Mouse (Mus musculus) midbrain, embryonic 12.5 days (tissue): ENCODE measurements around the gene Rassf2. TPM values are rescaled to one million over a fixed set of nuclear protein-coding genes. Genes with fewer than 3 reads are reported as not detected.

ENCODE experiments used
- ATAC-seq: fragments of 200-750 bp; cut with Nextera tagmentation; 2 replicates; pipeline ENCODE4 v1.8.0; 2017; ENCODE audit warnings: low read depth, moderate TSS enrichment, moderate library complexity; ENCODE audit not compliant: low FRiP score
- H3K27ac ChIP-seq: fragments of 300-500 bp; sonication (generic); replicated peaks from 2 replicates; pipeline ENCODE4 v1.5.1; 2016; ENCODE audit warnings: mild to moderate bottlenecking
- H3K27me3 ChIP-seq: fragments of 300-500 bp; sonication (generic); 2 replicates; pipeline ENCODE4 v1.6.1; 2016; ENCODE audit warnings: mild to moderate bottlenecking
- H3K36me3 ChIP-seq: fragments of 300-500 bp; sonication (generic); 2 replicates; pipeline ENCODE4 v1.6.1; 2016
- H3K4me1 ChIP-seq: fragments of 300-500 bp; sonication (generic); 2 replicates; pipeline ENCODE4 v1.6.1; 2016
- H3K4me2 ChIP-seq: fragments of 300-500 bp; sonication (generic); replicated peaks from 2 replicates; pipeline ENCODE4 v1.6.1; 2016; ENCODE audit warnings: mild to moderate bottlenecking, moderate library complexity
- H3K4me3 ChIP-seq: fragments of 300-500 bp; sonication (generic); 2 replicates; pipeline ENCODE4 v1.5.1; 2016; ENCODE audit warnings: mild to moderate bottlenecking
- H3K9ac ChIP-seq: fragments of 300-500 bp; sonication (generic); replicated peaks from 2 replicates; pipeline ENCODE4 v1.6.1; 2016; ENCODE audit warnings: mild to moderate bottlenecking, moderate library complexity
- H3K9me3 ChIP-seq: fragments of 300-500 bp; sonication (generic); 2 replicates; pipeline ENCODE4 v1.6.1; 2016; ENCODE audit warnings: mild to moderate bottlenecking
- WGBS: fragments of 180-500 bp; shearing (Covaris S2); methylation state at CpG from one replicate; pipeline ENCODE4 v1.1.7; 2016; 5-methylcytosine and 5-hydroxymethylcytosine counted together
- polyA plus RNA-seq: library from polyadenylated mRNA; unstranded; fragments of >200 nt; fragmentation: Nextera tagmentation; extraction: Ambion mirVana; gene quantifications from 2 replicates; pipeline ENCODE4 v1.2.1, GENCODE M21; 2016

Gene Rassf2
- polyA plus RNA-seq, 1 experiment from 2014 or later: 35.2 TPM

- H3K27ac ChIP-seq: no peak overlapping the region
- H3K9me3 ChIP-seq: no peaks in the 10 kb centered on the region
- no peak overlapping the region for H3K9ac ChIP-seq
- 0 out of 2 replicates have a peak, but pooled peaks cover under 1% of the 10 kb centered on the region for H3K36me3 ChIP-seq
- H3K27me3 ChIP-seq: no peaks in the 10 kb centered on the region
- WGBS: 79% methylated on average over 3 of the region's 3 CpGs
- no peak overlapping the region for H3K4me2 ChIP-seq
- no peak overlapping the region for H3K4me3 ChIP-seq
- no peak for ATAC-seq
- 0 out of 2 replicates have a peak, but pooled peaks cover 6% of the 10 kb centered on the region for H3K4me1 ChIP-seq
These were observed 19.4 kb upstream of the Rassf2 start for GRCm38 (mm10) chr2:132049491-132049890.

GRCm38 (mm10) chr2:132048143-132048772 is 18.2 kb upstream of the Rassf2 start:
- H3K9ac ChIP-seq: no peak overlapping the region
- 86% methylated on average over 11 of the region's 11 CpGs for WGBS
- no peaks in the 10 kb centered on the region for H3K27me3 ChIP-seq
- H3K4me1 ChIP-seq: 0 out of 2 replicates have a peak, but pooled peaks cover 9% of the 10 kb centered on the region
- no peak overlapping the region for H3K4me2 ChIP-seq
- no peaks in the 10 kb centered on the region for H3K9me3 ChIP-seq
- no peak overlapping the region for H3K4me3 ChIP-seq
- no peak for ATAC-seq
- H3K27ac ChIP-seq: no peak overlapping the region
- no peaks in the 10 kb centered on the region for H3K36me3 ChIP-seq

DNA sequence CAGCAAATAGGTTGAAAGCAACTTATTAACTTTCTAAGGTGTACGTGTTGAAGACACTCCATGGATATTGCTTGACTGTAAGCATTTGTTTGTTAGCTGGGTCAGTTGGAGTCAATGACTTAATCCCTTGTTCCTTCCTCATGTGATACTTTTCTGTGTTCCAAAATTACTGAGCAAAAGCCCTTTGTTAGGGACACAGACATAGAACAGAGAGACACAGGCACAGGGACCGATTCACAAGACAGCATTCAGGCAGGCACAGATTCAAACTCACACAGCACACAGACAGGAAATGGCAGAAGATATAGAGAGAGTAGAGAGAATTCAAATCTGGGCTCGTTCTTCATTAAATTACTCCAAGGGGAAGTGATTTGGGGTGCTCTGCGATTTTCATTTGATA is 17.3 kb upstream of the Rassf2 start:
- Histone ChIP-seq H3K4me2 (no peak overlapping the region), H3K4me3 (no peak overlapping the region), H3K9ac (no peak overlapping the region), H3K9me3 (no peaks in the 10 kb centered on the region), H3K27me3 (no peaks in the 10 kb centered on the region), H3K4me1 (0 out of 2 replicates have a peak, but pooled peaks cover 9% of the 10 kb centered on the region), H3K36me3 (no peaks in the 10 kb centered on the region), H3K27ac (no peak overlapping the region)
- ATAC-seq: no peak
- WGBS: 92% methylated on average over 4 of the region's 4 CpGs

- H3K27me3 ChIP-seq: no peaks in the 10 kb centered on the region
- WGBS: 98% methylated on average over 4 of the region's 4 CpGs
- no peak for ATAC-seq
- no peaks in the 10 kb centered on the region for H3K9me3 ChIP-seq
- H3K4me3 ChIP-seq: no peak overlapping the region
- 0 out of 2 replicates have a peak, but pooled peaks cover 9% of the 10 kb centered on the region for H3K4me1 ChIP-seq
- no peak overlapping the region for H3K9ac ChIP-seq
- H3K4me2 ChIP-seq: no peak overlapping the region
- H3K36me3 ChIP-seq: no peaks in the 10 kb centered on the region
- H3K27ac ChIP-seq: no peak overlapping the region
These were observed 16.6 kb upstream of the Rassf2 start for GRCm38 (mm10) chr2:132046659-132047058.

GRCm38 (mm10) chr2:132044320-132045274 is 14.5 kb upstream of the Rassf2 start:
- Histone ChIP-seq H3K4me3 (no peak overlapping the region), H3K36me3 (no peaks in the 10 kb centered on the region), H3K9ac (no peak overlapping the region), H3K27ac (no peak overlapping the region), H3K4me1 (0 out of 2 replicates have a peak, but pooled peaks cover 9% of the 10 kb centered on the region), H3K9me3 (no peaks in the 10 kb centered on the region), H3K4me2 (no peak overlapping the region), H3K27me3 (no peaks in the 10 kb centered on the region)
- WGBS: 70% methylated on average over 15 of the region's 15 CpGs
- ATAC-seq: no peak

GRCm38 (mm10) chr2:132043101-132043621 is 13.1 kb upstream of the Rassf2 start:
- WGBS: 56% methylated on average over 13 of the region's 13 CpGs
- H3K4me2 ChIP-seq: no peak overlapping the region
- H3K27me3 ChIP-seq: no peaks in the 10 kb centered on the region
- 0 out of 2 replicates have a peak, but pooled peaks cover 9% of the 10 kb centered on the region for H3K4me1 ChIP-seq
- H3K4me3 ChIP-seq: no peak overlapping the region
- no peak overlapping the region for H3K9ac ChIP-seq
- no peaks in the 10 kb centered on the region for H3K9me3 ChIP-seq
- no peak for ATAC-seq
- H3K36me3 ChIP-seq: no peaks in the 10 kb centered on the region
- H3K27ac ChIP-seq: no peak overlapping the region

GRCm38 (mm10) chr2:132039894-132040293 is 9.8 kb upstream of the Rassf2 start:
- H3K4me3 ChIP-seq: no peak overlapping the region
- no peak overlapping the region for H3K4me2 ChIP-seq
- no peaks in the 10 kb centered on the region for H3K27me3 ChIP-seq
- H3K9ac ChIP-seq: no peak overlapping the region
- 75% methylated on average over 7 of the region's 7 CpGs for WGBS
- H3K36me3 ChIP-seq: no peaks in the 10 kb centered on the region
- H3K9me3 ChIP-seq: no peaks in the 10 kb centered on the region
- H3K4me1 ChIP-seq: peaks cover 13% of the 10 kb centered on the region
- H3K27ac ChIP-seq: no peak overlapping the region
- no peak for ATAC-seq

DNA sequence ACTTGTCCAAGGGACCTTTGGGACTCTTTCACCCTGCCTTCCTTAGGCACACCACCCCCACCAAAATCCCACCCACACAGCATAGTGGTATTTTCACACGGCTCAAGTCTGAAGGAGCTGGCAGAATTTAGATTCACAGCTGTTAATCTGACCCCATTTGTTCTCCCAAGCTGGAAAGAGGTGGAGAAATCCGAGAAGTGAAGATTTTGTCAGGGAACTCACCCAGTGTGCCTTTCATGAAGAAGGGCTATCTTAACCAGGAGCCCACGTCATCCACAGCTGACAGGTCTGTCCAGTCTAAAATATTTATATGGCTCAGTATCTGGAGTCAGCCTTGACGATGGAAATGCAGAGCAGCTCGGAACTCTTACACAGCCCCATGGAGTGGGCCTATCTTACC is 6.3 kb upstream of the Rassf2 start:
- ATAC-seq: no peak
- Histone ChIP-seq H3K27ac (no peak overlapping the region), H3K27me3 (no peaks in the 10 kb centered on the region), H3K9me3 (no peaks in the 10 kb centered on the region), H3K9ac (no peak overlapping the region), H3K4me3 (no peak overlapping the region), H3K36me3 (no peaks in the 10 kb centered on the region), H3K4me2 (no peak overlapping the region), H3K4me1 (peaks cover 6% of the 10 kb centered on the region)
- WGBS: 78% methylated on average over 5 of the region's 5 CpGs

DNA sequence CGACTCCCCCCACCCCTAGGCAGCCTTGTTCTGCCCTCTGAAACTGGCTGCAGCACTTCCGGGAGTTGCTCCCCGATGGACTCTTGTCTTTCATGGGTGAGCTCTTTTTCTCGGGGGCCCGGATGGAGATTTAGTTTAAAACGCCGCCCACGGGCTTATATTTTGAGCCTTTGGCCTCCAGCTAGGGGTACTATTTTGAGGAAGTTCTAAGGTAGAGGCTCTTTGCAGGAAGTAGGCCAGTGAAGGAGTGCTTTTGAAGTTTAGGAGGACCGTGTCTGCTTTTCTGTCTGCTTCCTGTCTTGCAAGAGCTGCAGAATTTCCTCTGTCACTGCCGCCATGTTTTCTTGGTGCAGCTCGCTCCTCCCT is 5.4 kb upstream of the Rassf2 start:
- no peaks in the 10 kb centered on the region for H3K9me3 ChIP-seq
- no peak overlapping the region for H3K4me3 ChIP-seq
- no peak overlapping the region for H3K27ac ChIP-seq
- no peak overlapping the region for H3K9ac ChIP-seq
- H3K27me3 ChIP-seq: no peaks in the 10 kb centered on the region
- H3K4me1 ChIP-seq: peaks cover 15% of the 10 kb centered on the region
- ATAC-seq: no peak
- H3K36me3 ChIP-seq: no peaks in the 10 kb centered on the region
- WGBS: 60% methylated on average over 11 of the region's 11 CpGs
- H3K4me2 ChIP-seq: no peak overlapping the region

DNA sequence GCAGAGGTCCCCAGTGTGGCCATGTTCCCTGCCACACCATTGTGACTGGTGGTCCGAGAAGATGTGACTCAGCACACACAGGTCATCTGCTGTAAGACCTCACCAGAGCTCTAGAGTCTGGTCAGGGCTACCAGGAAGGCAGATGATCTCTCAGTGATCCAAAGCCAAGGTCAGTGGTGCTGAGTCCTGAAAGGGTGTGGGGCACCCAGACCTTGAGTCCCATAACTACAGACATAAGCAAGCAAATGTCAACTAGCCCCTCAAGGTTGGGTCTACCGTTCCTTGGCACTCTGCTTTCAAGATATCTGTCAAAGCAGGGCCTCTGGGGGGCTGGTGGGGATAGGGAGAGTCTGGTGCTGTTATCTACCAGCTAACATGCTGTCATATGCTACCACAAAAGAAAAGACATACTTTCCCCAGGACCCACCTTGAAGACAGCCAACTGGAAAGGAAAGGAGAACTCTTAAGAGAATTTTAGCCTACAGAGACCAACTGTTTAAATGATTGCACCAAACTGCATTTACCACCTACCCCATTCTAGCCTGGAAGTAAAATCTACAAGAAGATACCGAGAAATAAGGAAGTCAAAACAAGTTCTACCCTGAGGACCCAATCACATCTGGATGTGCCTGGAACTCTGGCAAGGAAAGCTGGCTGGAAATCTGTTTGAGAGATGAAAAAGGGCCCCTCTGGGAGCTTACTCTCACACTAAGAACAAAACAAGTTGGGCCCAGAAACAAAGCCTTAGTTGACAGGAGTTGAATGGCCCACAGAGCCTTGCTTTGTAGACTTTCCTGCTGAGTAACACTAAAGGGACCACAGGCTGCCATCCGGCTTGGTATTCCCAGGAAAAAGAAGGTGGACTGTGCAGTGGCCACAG is 4.8 kb upstream of the Rassf2 start:
- Histone ChIP-seq H3K9me3 (no peaks in the 10 kb centered on the region), H3K27me3 (no peaks in the 10 kb centered on the region), H3K4me3 (no peak overlapping the region), H3K27ac (no peak overlapping the region), H3K9ac (no peak overlapping the region), H3K36me3 (no peaks in the 10 kb centered on the region), H3K4me1 (peaks cover 19% of the 10 kb centered on the region), H3K4me2 (no peak overlapping the region)
- 60% methylated on average over 4 of the region's 4 CpGs for WGBS
- ATAC-seq: no peak

GRCm38 (mm10) chr2:132031364-132032095 is 1.5 kb upstream of the Rassf2 start:
- H3K27ac ChIP-seq: peak overlapping the region; percentile 92; the same call in 1 of the 2 replicates
- 0 out of 2 replicates have a peak overlapping the region, but pooled peaks have one; percentile 94 for H3K4me2 ChIP-seq
- no peak overlapping the region for H3K4me3 ChIP-seq
- ATAC-seq: no peak
- H3K9me3 ChIP-seq: no peaks in the 10 kb centered on the region
- peaks cover 4% of the 10 kb centered on the region; the same call in 1 of the 2 replicates for H3K27me3 ChIP-seq
- no peak overlapping the region for H3K9ac ChIP-seq
- H3K36me3 ChIP-seq: no peaks in the 10 kb centered on the region
- 61% methylated on average over 11 of the region's 11 CpGs for WGBS
- peaks cover 37% of the 10 kb centered on the region for H3K4me1 ChIP-seq
